Mouse (Mus musculus) hindbrain, embryonic 12.5 days (tissue): ENCODE results near the gene Crx. TPM values are rescaled to one million over a fixed set of nuclear protein-coding genes. Genes with fewer than 3 reads are reported as not detected.

Source experiments
- polyA plus RNA-seq: library from polyadenylated mRNA; unstranded; fragments of >200 nt; fragmentation: Nextera tagmentation; extraction: Ambion mirVana; gene quantifications from 2 replicates; pipeline ENCODE4 v1.2.1, GENCODE M21; 2016

Crx gene
- polyA plus RNA-seq, 1 experiment from 2014 or later: not detected

Other genes starting within 250 kb of the Crx start
- not detected in 2 replicates for gene Obox3, start 240.1 kb downstream of the Crx start, polyA plus RNA-seq
- not detected in 2 replicates for gene Obox5, start 129.8 kb downstream of the Crx start, polyA plus RNA-seq
- not detected in 2 replicates for gene Obox6, start 40.3 kb downstream of the Crx start, polyA plus RNA-seq
- gene Crxos, start 2.6 kb upstream of the Crx start, polyA plus RNA-seq: not detected in 2 replicates
- gene Selenow, start 42.4 kb upstream of the Crx start, polyA plus RNA-seq: 1,041 and 1,118 TPM in 2 replicates
- 157 and 167 TPM in 2 replicates for gene Nop53, start 66.1 kb upstream of the Crx start, polyA plus RNA-seq
- gene Ehd2, start 87.6 kb upstream of the Crx start, polyA plus RNA-seq: 10.1 and 16.6 TPM in 2 replicates
- 10.3 and 10.7 TPM in 2 replicates for gene Bicra, start 168.0 kb upstream of the Crx start, polyA plus RNA-seq
- 0.05 and 0.07 TPM in 2 replicates for gene Zfp541, start 181.8 kb upstream of the Crx start, polyA plus RNA-seq
- 182 and 191 TPM in 2 replicates for gene Napa, start 218.5 kb upstream of the Crx start, polyA plus RNA-seq
- gene Kptn, start 239.9 kb upstream of the Crx start, polyA plus RNA-seq: 30.9 and 31.5 TPM in 2 replicates
- gene Slc8a2, start 249.9 kb upstream of the Crx start, polyA plus RNA-seq: 1.1 and 1.3 TPM in 2 replicates